Mouse (Mus musculus) left cerebral cortex, postnatal 10 days (tissue): Measurements from ENCODE around the gene Csf2rb. TPM values are rescaled to one million over a fixed set of nuclear protein-coding genes. Genes with fewer than 3 reads are reported as not detected.

ENCODE experiments used
- DNase-seq, 2 experiments: peaks; one replicate each; pipeline ENCODE4 v3.0.0; 2021 to 2022; ENCODE audit warnings: low spot score in 2 of 2, mixed read lengths in 1 of 2; ENCODE audit errors: extremely low spot score in 1 of 2
- intact Hi-C: fragments of 180-260 bp; cut with DNase I; formaldehyde crosslinking; loops from one replicate; pipeline ENCODE4 v1.15.1; 2025
- total RNA-seq, 2 experiments: library from RNA; stranded (reverse); gene quantifications; 2 replicates each; pipeline ENCODE4 v1.2.3; 2021

The Csf2rb gene
- total RNA-seq, 2 experiments from 2014 or later = 2.3 TPM

DNA sequence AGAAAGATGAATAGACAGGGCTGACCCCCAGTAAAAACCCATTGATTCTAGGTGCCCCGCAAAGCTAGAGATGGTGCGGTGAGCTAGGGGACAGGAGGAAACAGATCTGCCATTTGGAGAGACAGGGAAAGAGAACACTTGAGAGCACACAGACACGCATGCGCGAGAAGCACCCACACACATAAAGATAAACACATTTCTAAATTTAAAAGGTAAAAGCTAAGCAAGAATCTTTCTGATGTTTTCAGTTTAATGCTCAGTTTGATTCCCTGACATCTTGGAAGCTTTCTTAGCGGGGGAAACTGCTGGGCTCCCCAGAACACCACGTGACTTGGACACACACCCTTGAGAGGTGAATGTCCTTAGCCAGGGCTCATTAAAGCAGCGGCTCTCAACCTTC, 41.3 kb downstream of the Csf2rb start:
- DNase-seq = no peak
- intact Hi-C loops = no loop called here

DNA sequence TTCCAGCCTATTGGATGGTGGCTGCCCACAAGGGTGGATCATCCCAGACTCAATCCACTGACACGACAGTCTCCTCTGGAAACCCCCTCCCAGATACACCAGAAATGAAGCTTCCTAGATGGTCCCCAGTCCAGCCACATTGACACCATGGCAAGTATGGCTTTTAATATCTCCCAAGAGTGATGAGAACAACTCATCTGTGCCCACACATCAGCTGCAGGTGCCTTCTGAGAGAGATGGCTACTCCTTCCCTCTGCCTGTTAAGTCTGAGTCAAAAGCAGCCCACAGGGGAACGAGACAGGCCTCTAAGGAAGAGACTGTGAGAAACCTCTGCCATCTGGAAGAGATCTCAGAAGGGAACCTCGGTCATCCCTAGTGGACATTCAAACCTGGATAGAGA, 42.3 kb downstream of the Csf2rb start:
- no peak for DNase-seq
- intact Hi-C loops = no loop called here

GRCm38 (mm10) chr15:78368926-78369346, 43.4 kb downstream of the Csf2rb start:
- intact Hi-C loops = no loop called here
- DNase-seq = peak in 1 of 2 experiments; percentile 43

DNA sequence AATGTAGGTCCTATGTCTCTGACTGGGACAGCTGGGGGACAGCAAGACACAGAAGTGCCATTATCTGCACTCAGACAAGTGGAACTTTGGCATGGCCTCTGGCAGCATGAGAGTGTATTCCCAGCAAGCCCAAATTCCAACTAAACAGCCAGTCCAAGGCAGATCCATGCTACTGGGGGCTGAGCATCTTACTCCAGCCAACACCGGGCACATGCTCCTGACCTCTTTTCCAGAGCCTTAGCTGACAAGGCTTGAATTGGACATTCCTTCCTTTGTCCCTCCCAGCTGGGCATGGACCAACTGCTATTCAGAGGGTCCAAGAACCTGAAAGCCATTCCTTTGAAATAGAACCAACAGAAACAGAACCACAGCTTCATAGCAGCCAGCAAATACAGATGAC, 44.1 kb downstream of the Csf2rb start:
- peak in 1 of 2 experiments; percentile 54 for DNase-seq
- intact Hi-C loops = loop anchor here (5.0 kb wide), 1 partner anchor 38 kb away; the partner anchor contains the start of genes Mpst and Tst

DNA sequence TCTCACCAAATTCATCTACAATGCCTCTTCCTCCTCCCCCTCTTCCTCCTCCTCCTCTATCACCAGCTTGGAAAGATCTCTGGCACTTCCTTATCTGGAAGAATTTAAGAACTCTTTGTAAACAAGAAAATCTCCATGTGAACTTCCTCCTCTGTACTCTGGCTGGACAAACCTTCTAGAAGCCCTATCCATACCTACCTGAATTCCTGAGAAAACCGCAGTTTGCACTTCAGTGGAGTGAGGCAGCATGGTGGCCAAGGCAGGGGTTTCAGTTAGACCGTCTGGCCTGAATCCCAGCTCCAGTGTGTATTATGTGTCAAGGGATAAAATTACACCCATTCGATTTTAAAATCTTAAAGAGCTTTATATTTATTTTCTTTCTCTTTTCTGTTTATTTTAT, 47.2 kb downstream of the Csf2rb start:
- no peak for DNase-seq
- intact Hi-C loops = loop anchor here (5.0 kb wide), 1 partner anchor 35 kb away; the partner anchor contains the start of genes Mpst and Tst

DNA sequence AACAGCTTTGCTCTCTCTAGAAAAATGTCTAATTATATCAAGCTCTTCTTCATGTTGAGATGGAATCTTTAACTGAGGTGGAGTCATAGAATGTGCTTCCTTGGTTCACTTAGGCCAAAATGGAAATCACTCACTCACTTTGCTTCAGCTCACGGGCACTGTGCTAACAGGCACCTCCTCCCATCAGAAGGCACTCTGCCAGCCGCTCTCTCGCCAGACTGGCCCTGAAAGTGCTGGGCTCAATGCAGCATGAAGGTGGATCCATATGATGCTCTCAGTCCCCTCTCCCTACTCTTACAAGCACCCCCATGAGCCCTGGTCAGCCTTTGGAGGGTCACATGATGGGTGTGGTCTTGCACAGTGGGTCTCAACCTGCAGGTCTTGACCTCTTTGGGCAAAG, 48.7 kb downstream of the Csf2rb start:
- intact Hi-C loops = loop anchor here (5.0 kb wide), 1 partner anchor 33 kb away; the partner anchor contains the start of genes Mpst and Tst
- DNase-seq = peak in 1 of 2 experiments; percentile 61

- DNase-seq = no peak
- intact Hi-C loops = no loop called here
These were observed 52.3 kb downstream of the Csf2rb start for GRCm38 (mm10) chr15:78377859-78378258.

DNA sequence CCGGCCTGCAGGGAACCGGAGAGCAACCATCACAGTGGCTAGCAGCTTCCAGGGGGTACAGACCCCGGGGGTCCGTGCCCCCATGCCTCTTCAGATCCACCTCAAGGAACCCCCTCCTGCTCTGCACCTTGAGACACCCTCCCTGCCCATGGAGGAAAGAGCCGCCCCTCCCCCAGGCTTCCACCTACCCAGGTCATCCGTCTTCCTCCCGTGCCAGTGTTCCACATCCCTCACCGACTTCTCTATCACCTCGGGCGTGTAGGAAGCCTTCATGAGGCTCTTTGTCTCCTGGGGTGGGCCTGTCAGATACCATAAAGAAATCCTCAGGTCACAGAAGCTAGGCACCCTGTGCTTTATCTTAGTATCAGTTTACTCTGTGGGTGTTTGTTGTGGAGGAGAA, 53.0 kb downstream of the Csf2rb start:
- no peak for DNase-seq
- intact Hi-C loops = no loop called here

GRCm38 (mm10) chr15:78380208-78380607, 54.7 kb downstream of the Csf2rb start:
- DNase-seq = no peak
- intact Hi-C loops = no loop called here

DNA sequence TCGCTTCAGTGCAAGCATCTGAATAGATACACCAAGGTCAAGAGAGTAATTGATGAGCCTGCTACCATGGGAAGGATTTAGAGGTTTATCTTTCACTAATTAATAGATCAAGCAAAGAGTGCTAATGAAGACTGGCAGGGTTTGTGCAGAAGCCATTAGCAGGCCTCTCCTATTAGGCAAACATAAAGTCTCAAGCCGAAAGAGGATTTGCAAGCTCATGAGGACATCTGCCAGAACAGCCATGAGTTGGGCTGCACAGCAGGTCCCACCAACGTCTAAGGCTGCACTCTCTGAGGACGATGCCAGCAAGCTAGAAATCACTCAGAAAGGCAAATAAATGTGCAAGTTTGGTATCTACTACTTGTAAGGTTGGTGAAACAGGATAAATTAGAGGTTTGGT, 55.2 kb downstream of the Csf2rb start:
- intact Hi-C loops = no loop called here
- DNase-seq = no peak

DNA sequence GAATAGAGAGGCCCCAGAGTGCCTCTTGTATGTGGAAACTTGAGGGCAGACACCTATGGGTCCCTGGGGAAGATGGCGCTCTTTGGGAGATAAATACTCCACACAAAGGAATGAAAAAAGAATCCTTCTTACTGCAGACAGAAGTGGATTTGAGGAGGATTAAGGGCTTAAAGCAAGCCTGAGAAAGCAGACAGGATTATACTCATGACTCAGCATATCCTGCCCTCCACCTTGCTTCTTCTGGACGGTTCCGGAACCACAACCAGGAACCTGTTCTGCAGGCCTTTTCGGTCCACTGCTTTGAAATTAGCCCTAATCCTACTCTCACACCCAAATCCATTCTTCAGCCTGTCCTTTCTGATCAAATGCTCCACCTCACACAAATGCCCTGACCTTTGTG, 56.6 kb downstream of the Csf2rb start:
- DNase-seq = no peak
- intact Hi-C loops = no loop called here

- intact Hi-C loops = no loop called here
- peak in 1 of 2 experiments; percentile 66 for DNase-seq
These were observed 58.1 kb downstream of the Csf2rb start for GRCm38 (mm10) chr15:78383450-78384219.

DNA sequence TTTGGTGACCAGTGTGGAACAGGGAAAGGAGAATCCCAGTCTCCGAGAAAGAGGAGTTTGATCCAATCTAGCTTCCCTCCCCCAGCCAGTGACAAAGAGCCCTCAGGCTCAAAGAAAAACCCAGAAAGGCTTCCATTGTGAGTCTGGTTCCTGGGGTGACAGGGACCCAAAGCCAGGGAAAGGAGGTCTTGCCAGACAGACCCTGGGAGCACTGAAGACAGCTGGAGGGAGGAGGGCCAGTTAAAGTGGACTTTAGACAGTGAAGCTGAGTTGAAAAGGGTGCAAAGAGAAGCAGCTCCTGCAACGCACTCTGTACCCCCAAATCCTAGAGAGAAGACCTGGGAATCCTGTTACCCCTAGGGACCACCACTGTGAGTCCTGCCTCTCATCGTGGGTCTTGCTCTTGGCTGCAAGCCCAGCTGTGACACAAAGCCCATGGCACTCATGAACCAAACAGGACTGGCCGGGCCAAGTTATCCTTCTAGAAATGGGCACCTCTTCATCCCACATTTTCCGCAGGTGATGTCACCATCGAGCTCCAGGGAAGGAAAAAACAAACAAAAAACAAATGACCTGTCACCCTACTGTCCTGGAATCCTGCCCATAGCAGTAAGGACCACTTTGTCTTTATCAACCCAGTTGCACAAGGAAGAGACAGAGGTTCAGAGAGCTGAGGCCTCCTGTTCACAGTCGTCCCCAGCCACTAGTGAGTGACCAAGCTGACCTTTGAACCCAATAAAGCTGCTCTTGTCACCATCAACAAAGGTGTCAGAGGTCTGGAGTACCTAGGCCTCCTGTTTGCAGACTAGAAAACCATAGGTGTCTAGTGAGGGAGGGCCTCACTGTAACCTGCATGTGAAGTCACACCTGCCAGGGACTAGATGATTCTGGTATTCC, 58.9 kb downstream of the Csf2rb start:
- DNase-seq = peak in 1 of 2 experiments; percentile 59
- intact Hi-C loops = no loop called here

DNA sequence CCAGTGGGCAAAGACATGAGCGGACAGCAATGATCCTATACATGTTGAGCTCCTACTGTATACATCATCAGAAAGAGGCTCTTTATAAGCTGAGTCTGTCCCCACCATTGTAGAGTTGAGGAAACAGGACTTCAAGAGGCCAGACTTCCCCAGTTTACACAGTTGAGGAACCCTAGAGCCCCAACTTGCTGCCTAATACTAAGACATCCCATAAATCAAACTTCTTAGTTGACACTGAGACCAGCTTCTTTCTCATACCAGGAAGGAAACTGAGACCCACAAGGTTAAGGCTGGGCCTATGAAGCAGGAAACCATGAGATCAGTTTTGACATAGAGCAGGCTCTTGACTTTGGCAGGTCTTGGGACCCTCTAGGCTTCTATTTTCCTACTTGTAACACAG, 60.0 kb downstream of the Csf2rb start:
- no peak for DNase-seq
- intact Hi-C loops = no loop called here

- no peak for DNase-seq
- intact Hi-C loops = no loop called here
These were observed 65.3 kb downstream of the Csf2rb start for GRCm38 (mm10) chr15:78390855-78391254.

GRCm38 (mm10) chr15:78395478-78395962, 70.0 kb downstream of the Csf2rb start, which contains the start of gene Tex33:
Tex33 (minus strand) TSS chr15:78395912.
- intact Hi-C loops = no loop called here
- no peak for DNase-seq

DNA sequence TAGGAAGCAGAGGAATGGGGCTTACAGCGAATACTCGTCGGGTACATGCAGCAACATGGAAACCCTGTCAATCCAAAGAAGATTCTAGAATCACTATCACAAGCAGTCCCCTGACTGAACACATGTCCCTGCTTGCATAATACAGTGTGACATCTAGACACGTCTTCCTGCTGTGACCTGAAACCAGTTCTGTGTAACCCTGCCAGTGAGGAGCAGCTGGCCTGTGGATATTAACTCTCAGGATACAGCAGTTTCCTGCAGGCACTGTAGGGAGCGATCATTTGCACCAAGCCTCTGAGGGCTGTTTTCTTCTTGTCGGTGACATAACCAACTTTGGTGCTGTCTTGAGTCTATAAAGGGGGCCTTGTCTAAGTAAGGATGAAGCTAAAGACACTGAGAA, 75.8 kb downstream of the Csf2rb start:
- peak in 1 of 2 experiments; percentile 56 for DNase-seq
- intact Hi-C loops = no loop called here

DNA sequence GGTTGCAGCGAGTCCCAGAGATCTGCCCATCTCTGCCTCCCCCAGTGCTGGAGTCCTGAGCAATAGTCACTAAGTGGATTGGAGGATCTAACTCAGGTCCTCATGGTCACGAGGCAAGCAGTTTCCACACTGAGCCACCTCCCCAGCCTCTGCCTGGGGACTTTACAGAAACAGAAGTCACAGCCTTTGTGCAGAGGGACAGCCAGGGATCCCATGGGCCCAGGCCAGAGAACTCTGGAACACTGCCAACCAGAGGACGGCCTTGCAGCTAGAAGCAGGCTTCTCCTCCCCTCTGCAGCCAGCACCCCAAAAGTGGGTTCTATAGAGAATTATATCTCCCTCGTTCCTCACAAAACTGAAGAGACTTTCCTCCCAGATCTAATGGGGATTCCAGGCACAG, 76.4 kb downstream of the Csf2rb start:
- intact Hi-C loops = no loop called here
- peak; percentile 61 to 80 for DNase-seq

- intact Hi-C loops = no loop called here
- DNase-seq = peak in 1 of 2 experiments; percentile 59
These were observed 76.9 kb downstream of the Csf2rb start for GRCm38 (mm10) chr15:78402423-78402822.
